Mouse (Mus musculus) layer of hippocampus, adult 9-10 months (tissue): ENCODE measurements around the gene Trpc4ap.
"Not testable (repeated sequence)": the region's sequence is repeated elsewhere in the genome, so short reads cannot be mapped to it uniquely, and the experiment has no call there.

Experiments
- DNase-seq: peaks from one replicate; pipeline ENCODE4 v3.0.0; 2022; ENCODE audit warnings: low spot score

Trpc4ap gene

GRCm38 (mm10) chr2:155691723-155692493 lies at the start of gene Trpc4ap:
TSS of gene Trpc4ap (minus strand) at chr2:155692384.
- peak; percentile 89 for DNase-seq

- DNase-seq, result no peak
Measured at GRCm38 (mm10) chr2:155737803-155738202, 45.6 kb upstream of the Trpc4ap start.

- DNase-seq, result no peak
Measured at GRCm38 (mm10) chr2:155736936-155737335, 44.8 kb upstream of the Trpc4ap start.

GRCm38 (mm10) chr2:155735766-155736165 lies 43.6 kb upstream of the Trpc4ap start, which contains the start of gene Gm17581:
TSS of gene Gm17581 (minus strand) at chr2:155735866.
- not testable (repeated sequence) for DNase-seq

GRCm38 (mm10) chr2:155735080-155735479 lies 42.9 kb upstream of the Trpc4ap start:
- no peak for DNase-seq

GRCm38 (mm10) chr2:155729158-155729645 lies 37.0 kb upstream of the Trpc4ap start, which contains the start of gene Edem2:
TSS of gene Edem2 (minus strand) at chr2:155729475.
- peak; percentile 82 for DNase-seq

GRCm38 (mm10) chr2:155728742-155729141 lies 36.6 kb upstream of the Trpc4ap start:
- no peak for DNase-seq

- DNase-seq, result no peak
Measured at GRCm38 (mm10) chr2:155727764-155728395, 35.7 kb upstream of the Trpc4ap start.

GRCm38 (mm10) chr2:155726302-155726701 lies 34.1 kb upstream of the Trpc4ap start:
- no peak for DNase-seq

GRCm38 (mm10) chr2:155724526-155724925 lies 32.3 kb upstream of the Trpc4ap start:
- DNase-seq, result no peak

GRCm38 (mm10) chr2:155724036-155724435 lies 31.9 kb upstream of the Trpc4ap start:
- DNase-seq, result no peak

GRCm38 (mm10) chr2:155720585-155720984 lies 28.4 kb upstream of the Trpc4ap start:
- no peak for DNase-seq

- no peak for DNase-seq
Measured at GRCm38 (mm10) chr2:155717082-155717990, 25.2 kb upstream of the Trpc4ap start.

- no peak for DNase-seq
Measured at GRCm38 (mm10) chr2:155710557-155710956, 18.4 kb upstream of the Trpc4ap start.

- no peak for DNase-seq
Measured at GRCm38 (mm10) chr2:155707251-155707650, 15.1 kb upstream of the Trpc4ap start.

- DNase-seq, result no peak
Measured at GRCm38 (mm10) chr2:155703630-155704029, 11.4 kb upstream of the Trpc4ap start.

GRCm38 (mm10) chr2:155701399-155701919 lies 9.3 kb upstream of the Trpc4ap start:
- no peak for DNase-seq

GRCm38 (mm10) chr2:155698443-155698842 lies 6.3 kb upstream of the Trpc4ap start:
- DNase-seq, result not testable (repeated sequence)

GRCm38 (mm10) chr2:155696851-155697250 lies 4.7 kb upstream of the Trpc4ap start:
- no peak for DNase-seq

- peak; percentile 77 for DNase-seq
Measured at GRCm38 (mm10) chr2:155696091-155696558, 3.9 kb upstream of the Trpc4ap start.

GRCm38 (mm10) chr2:155695316-155695715 lies 3.1 kb upstream of the Trpc4ap start:
- DNase-seq, result no peak

GRCm38 (mm10) chr2:155694564-155694963 lies 2.4 kb upstream of the Trpc4ap start:
- no peak for DNase-seq
